Mouse (Mus musculus): Measurements from ENCODE around the gene Cyb561d2.

- TF ChIP-seq POLR2A (IDR thresholded peaks at IDR 0.05; ENCODE audit: extremely low read depth, insufficient read depth, low read length) (no peak), CTCF (IDR thresholded peaks at IDR 0.05; ENCODE audit: low read depth, low read length) (no peak)
These were observed 39.7 kb downstream of the Cyb561d2 start for GRCm38 (mm10) chr9:107502131-107502846.
